Mouse (Mus musculus): ENCODE measurements around the gene Pum1. TPM values are rescaled to one million over a fixed set of nuclear protein-coding genes. Genes with fewer than 3 reads are reported as not detected.

Gene Pum1
- total RNA-seq, 2 experiments from 2014 or later: 106 to 110 TPM

GRCm38 (mm10) chr4:130806746-130807145 lies 143.6 kb downstream of the Pum1 start:
- TF ChIP-seq CTCF (IDR thresholded peaks at IDR 0.05): no peak; the same call in 1 of the 2 replicates
- intact Hi-C loops (cut with DNase I): no loop called here
- no peak for DNase-seq (ENCODE audit: extremely low spot score in 1 of 2, low spot score in 2 of 2)
- Histone ChIP-seq H3K27ac (no peak overlapping the region), H3K4me3 (no peak overlapping the region)

GRCm38 (mm10) chr4:130809784-130810183 lies 146.7 kb downstream of the Pum1 start:
- Histone ChIP-seq H3K27ac (no peak overlapping the region), H3K4me3 (no peak overlapping the region)
- DNase-seq (ENCODE audit: extremely low spot score in 1 of 2, low spot score in 2 of 2): no peak
- intact Hi-C loops (cut with DNase I): no loop called here
- no peak for TF ChIP-seq CTCF (IDR thresholded peaks at IDR 0.05)

GRCm38 (mm10) chr4:130810845-130811244 lies 147.7 kb downstream of the Pum1 start:
- TF ChIP-seq CTCF (IDR thresholded peaks at IDR 0.05): no peak
- no peak for DNase-seq (ENCODE audit: extremely low spot score in 1 of 2, low spot score in 2 of 2)
- intact Hi-C loops (cut with DNase I): no loop called here
- no peak overlapping the region; the same call in 1 of the 2 replicates for H3K27ac ChIP-seq
- H3K4me3 ChIP-seq: no peak overlapping the region

- Histone ChIP-seq H3K27ac (peak overlapping the region; percentile 36; the same call in 1 of the 2 replicates), H3K4me3 (no peak overlapping the region)
- DNase-seq (ENCODE audit: extremely low spot score in 1 of 2, low spot score in 2 of 2): peak in 1 of 2 experiments; percentile 43
- no peak for TF ChIP-seq CTCF (IDR thresholded peaks at IDR 0.05)
- intact Hi-C loops (cut with DNase I): no loop called here
These were observed 148.3 kb downstream of the Pum1 start for GRCm38 (mm10) chr4:130811385-130811784.

GRCm38 (mm10) chr4:130813958-130814357 lies 150.8 kb downstream of the Pum1 start:
- no peak for TF ChIP-seq CTCF (IDR thresholded peaks at IDR 0.05)
- intact Hi-C loops (cut with DNase I): no loop called here
- no peak for DNase-seq (ENCODE audit: extremely low spot score in 1 of 2, low spot score in 2 of 2)
- no peak overlapping the region for H3K4me3 ChIP-seq
- H3K27ac ChIP-seq: peak overlapping the region; percentile 55

GRCm38 (mm10) chr4:130814742-130815330 lies 151.7 kb downstream of the Pum1 start:
- DNase-seq (ENCODE audit: extremely low spot score in 1 of 2, low spot score in 2 of 2): peak in 1 of 2 experiments; percentile 59
- no peak for TF ChIP-seq CTCF (IDR thresholded peaks at IDR 0.05)
- H3K4me3 ChIP-seq: no peak overlapping the region
- intact Hi-C loops (cut with DNase I): no loop called here
- no peak overlapping the region for H3K27ac ChIP-seq

- H3K27ac ChIP-seq: no peak overlapping the region; the same call in 1 of the 2 replicates
- intact Hi-C loops (cut with DNase I): no loop called here
- no peak overlapping the region for H3K4me3 ChIP-seq
- DNase-seq (ENCODE audit: extremely low spot score in 1 of 2, low spot score in 2 of 2): no peak
- TF ChIP-seq CTCF (IDR thresholded peaks at IDR 0.05): no peak
These were observed 152.7 kb downstream of the Pum1 start for GRCm38 (mm10) chr4:130815860-130816259.

GRCm38 (mm10) chr4:130819806-130820205 lies 156.7 kb downstream of the Pum1 start:
- no peak for TF ChIP-seq CTCF (IDR thresholded peaks at IDR 0.05)
- H3K27ac ChIP-seq: no peak overlapping the region
- no peak overlapping the region for H3K4me3 ChIP-seq
- intact Hi-C loops (cut with DNase I): no loop called here
- DNase-seq (ENCODE audit: extremely low spot score in 1 of 2, low spot score in 2 of 2): no peak

- Histone ChIP-seq H3K27ac (no peak overlapping the region), H3K4me3 (no peak overlapping the region)
- intact Hi-C loops (cut with DNase I): no loop called here
- DNase-seq (ENCODE audit: extremely low spot score in 1 of 2, low spot score in 2 of 2): no peak
- no peak for TF ChIP-seq CTCF (IDR thresholded peaks at IDR 0.05)
These were observed 157.6 kb downstream of the Pum1 start for GRCm38 (mm10) chr4:130820594-130821255.

GRCm38 (mm10) chr4:130828851-130829673 lies 165.9 kb downstream of the Pum1 start:
- Histone ChIP-seq H3K27ac (peak overlapping the region; percentile 67), H3K4me3 (no peak overlapping the region)
- intact Hi-C loops (cut with DNase I): no loop called here
- DNase-seq (ENCODE audit: extremely low spot score in 1 of 2, low spot score in 2 of 2): peak in 1 of 2 experiments; percentile 70
- TF ChIP-seq CTCF (IDR thresholded peaks at IDR 0.05): no peak

Other genes starting within 250 kb of the Pum1 start
- gene Nkain1, start 89.1 kb upstream of the Pum1 start, total RNA-seq (2021): 10 to 100 TPM; 28.2 to 29.8 TPM
- gene Sdc3, start 129.2 kb downstream of the Pum1 start, total RNA-seq (2021): 100 to 1,000 TPM; 136 to 167 TPM
- 10 to 100 TPM; 32.1 to 33.9 TPM for gene Laptm5, start 249.8 kb downstream of the Pum1 start, total RNA-seq (2021)

Measured in left cerebral cortex, adult 2 months (tissue).